Mouse (Mus musculus): ENCODE data around the gene Ugt2b1. TPM values are rescaled to one million over a fixed set of nuclear protein-coding genes. Genes with fewer than 3 reads are reported as not detected.

The Ugt2b1 gene
- not detected in 2 replicates for polyA plus RNA-seq (2015; fragmentation: Nextera tagmentation; extraction: Ambion mirVana)

DNA sequence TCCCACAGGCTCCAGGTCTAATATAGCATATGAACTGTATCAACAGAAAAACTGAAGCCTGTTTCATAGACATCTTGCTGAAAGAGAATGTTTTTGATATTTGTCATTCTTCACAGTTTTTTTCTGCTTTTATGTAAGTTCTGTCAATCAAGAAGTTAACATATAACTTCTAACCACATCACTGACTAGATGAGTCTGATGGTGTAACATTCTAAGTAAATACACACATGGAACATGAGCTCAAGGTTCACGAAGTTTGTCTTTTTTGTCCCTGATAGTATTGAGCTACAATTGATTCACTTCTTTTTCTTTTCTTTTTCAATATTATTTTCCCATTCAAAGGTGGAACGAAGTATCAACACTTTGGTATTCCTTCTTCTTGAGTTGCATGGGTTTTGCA lies at the start of gene Ugt2b1:
Gene Ugt2b1, minus strand, starts transcription at position 105 of the 400 bp plus-strand sequence.

DNA sequence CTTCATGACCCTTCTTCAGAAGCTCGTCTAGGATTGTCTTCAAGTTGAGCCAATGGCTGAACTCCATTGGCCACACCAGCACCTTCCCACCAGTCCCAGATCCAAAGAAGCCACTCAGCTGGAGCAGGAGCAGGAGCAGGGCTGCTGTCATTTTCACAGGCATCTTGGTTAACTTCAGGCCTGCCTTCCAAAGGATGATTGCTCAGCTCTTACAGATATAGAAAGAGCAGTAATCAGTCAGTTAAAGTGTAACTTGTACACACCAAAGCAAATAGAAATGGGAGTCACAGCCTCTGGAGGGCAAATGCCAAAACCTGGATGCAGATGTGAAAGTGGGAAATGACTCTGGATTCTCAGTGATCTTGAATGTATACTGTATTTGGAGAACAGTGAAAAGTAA lies 19.6 kb downstream of the Ugt2b1 start, which contains the start of gene Ugt2b34:
Gene Ugt2b34, minus strand, starts transcription at position 180 of the 400 bp plus-strand sequence.

Other genes with a start within 250 kb of the Ugt2b1 start
- 0.14 and 0.17 TPM in 2 replicates for gene Tmprss11e, start 180.7 kb downstream of the Ugt2b1 start, polyA plus RNA-seq (2015; fragmentation: Nextera tagmentation; extraction: Ambion mirVana)
- 14.3 and 17.6 TPM in 2 replicates for gene Ythdc1, start 122.3 kb downstream of the Ugt2b1 start, polyA plus RNA-seq (2015; fragmentation: Nextera tagmentation; extraction: Ambion mirVana)
- gene Ugt2b34, start 19.6 kb downstream of the Ugt2b1 start, polyA plus RNA-seq (2015; fragmentation: Nextera tagmentation; extraction: Ambion mirVana), result 0.99 and 1.2 TPM in 2 replicates
- 0.05 TPM in 1 of 2 replicates, not detected in the other for gene Ugt2b35, start 74.3 kb upstream of the Ugt2b1 start, polyA plus RNA-seq (2015; fragmentation: Nextera tagmentation; extraction: Ambion mirVana)
- not detected in 2 replicates for gene Ugt2b36, start 166.0 kb upstream of the Ugt2b1 start, polyA plus RNA-seq (2015; fragmentation: Nextera tagmentation; extraction: Ambion mirVana)
- 0.22 TPM in 1 of 2 replicates, not detected in the other for gene Ugt2b5, start 213.8 kb upstream of the Ugt2b1 start, polyA plus RNA-seq (2015; fragmentation: Nextera tagmentation; extraction: Ambion mirVana)